ENCODE assay signal across 14 mouse cellular contexts in the genomic region with DNA sequence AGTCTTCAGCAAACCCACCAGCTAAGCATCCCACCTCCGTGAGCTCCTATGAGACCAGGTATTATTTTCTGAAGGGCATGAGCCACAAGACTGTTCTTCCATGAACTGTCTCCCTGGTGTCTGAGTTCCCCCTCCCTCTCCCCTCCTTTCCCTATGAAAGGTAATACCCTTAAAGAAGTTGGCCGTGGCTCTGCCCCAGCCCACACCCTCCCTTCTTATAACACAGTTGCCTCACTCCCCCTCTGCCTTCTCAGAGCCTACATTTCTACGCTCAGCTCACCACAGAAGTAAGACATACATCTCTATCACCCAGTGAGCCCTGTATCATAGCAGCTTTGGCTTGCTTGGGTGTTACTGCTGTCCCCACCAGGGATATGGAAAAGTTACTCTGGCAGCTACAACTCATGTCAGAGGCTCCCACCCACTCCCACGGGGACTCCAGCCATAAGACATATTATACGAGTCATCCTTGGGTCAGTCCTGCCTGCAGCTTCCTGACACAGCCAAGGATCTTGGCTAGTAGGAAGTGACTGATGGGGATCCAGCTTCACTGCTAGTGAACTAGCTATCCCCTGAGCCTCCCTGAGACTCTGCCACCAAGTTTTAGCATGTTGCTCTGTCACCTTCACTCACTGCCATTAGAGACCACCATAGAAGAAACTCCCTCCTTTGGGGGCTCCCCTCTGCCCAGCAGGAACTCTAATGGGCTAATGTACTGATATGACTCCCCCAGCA. TPM values are rescaled to one million over a fixed set of nuclear protein-coding genes. Genes with fewer than 3 reads are reported as not detected.
DNase-seq lines count a peak whose midpoint lies in the region; ATAC-seq lines count a peak whose summit lies in the region.
"Had no signal": no experiment of that assay in that cellular context is flagged by ENCODE, and none has a peak within 500 bp of the region (broad histone marks: within the 10 kb centered on the region; RNA-seq: fewer than 3 reads in every experiment).

No protein-coding gene starts in this region.

- H3K9me3 ChIP-seq in intestine, embryonic 16.5 days (ENCODE audit: control insufficient read depth, low read length) = 0 out of 2 replicates have a peak, but pooled peaks cover 5% of the 10 kb centered on the region
- H3K9me3 ChIP-seq in stomach, embryonic 16.5 days (replicated peaks; ENCODE audit: control insufficient read depth, low read length) = no peaks in the 10 kb centered on the region; the same call in 1 of the 2 replicates
- H3K9me3 ChIP-seq: G1E had no signal

- no peaks in the 10 kb centered on the region for H3K4me1 ChIP-seq in intestine, embryonic 16.5 days (ENCODE audit: control insufficient read depth, insufficient read depth, low read length)
- peaks cover 9% of the 10 kb centered on the region; the same call in 1 of the 2 replicates for H3K4me1 ChIP-seq in stomach, embryonic 16.5 days (ENCODE audit: control insufficient read depth, insufficient read depth, low read length)

- no peak overlapping the region for H3K4me2 ChIP-seq in intestine, embryonic 16.5 days (ENCODE audit: low read depth, low read length)
- H3K4me2 ChIP-seq in stomach, embryonic 16.5 days (ENCODE audit: low read depth, low read length) = no peak overlapping the region

- no peaks in the 10 kb centered on the region for H3K36me3 ChIP-seq in intestine, embryonic 16.5 days (ENCODE audit: control insufficient read depth, insufficient read depth, low read length)
- no peaks in the 10 kb centered on the region for H3K36me3 ChIP-seq in stomach, embryonic 16.5 days (ENCODE audit: control insufficient read depth, insufficient read depth, low read length)

- H3K27ac ChIP-seq in intestine, embryonic 16.5 days (ENCODE audit: low read length) = peak overlapping the region; percentile 38
- 0 out of 2 replicates have a peak overlapping the region, but pooled peaks have one; percentile 30 for H3K27ac ChIP-seq in stomach, embryonic 16.5 days (ENCODE audit: low read length)

- no peak overlapping the region for H3K4me3 ChIP-seq in intestine, embryonic 16.5 days (ENCODE audit: low read length)
- no peak overlapping the region for H3K4me3 ChIP-seq in stomach, embryonic 16.5 days (replicated peaks; ENCODE audit: low read length)

- ATAC-seq in intestine, embryonic 16.5 days = no peak
- ATAC-seq in stomach, embryonic 16.5 days (ENCODE audit: insufficient read depth, low FRiP score) = no peak; the same call in 1 of the 2 replicates
- ATAC-seq: forebrain, postnatal 0 days had no signal

- WGBS in intestine, embryonic 16.5 days = 57% methylated on average over 5 of the region's 5 CpGs
- 44% methylated on average over 5 of the region's 5 CpGs for WGBS in stomach, embryonic 16.5 days

- intact Hi-C loops in heart, postnatal 10 days (cut with DNase I) = no loop called here

- DNase-seq in heart, postnatal 4 days = peak; percentile 46
- DNase-seq in heart, postnatal 10 days = no peak
- peak; percentile 44 for DNase-seq in thymus, postnatal 14 days
- no peak for DNase-seq in thymus, postnatal 25 days
- DNase-seq in gastrocnemius, adult 18-20 months (ENCODE audit: low spot score) = no peak
- no peak for DNase-seq in adrenal gland, postnatal 4 days (ENCODE audit: low spot score in 2 of 2)
- DNase-seq: adrenal gland, adult 8-10 months; cerebellum, postnatal 36 days; forebrain, postnatal 0 days; lung, postnatal 14 days; right cerebral cortex, postnatal 4 days had no signal

- no peak overlapping the region for H3K9ac ChIP-seq in intestine, embryonic 16.5 days (ENCODE audit: low read depth, low read length)
- H3K9ac ChIP-seq in stomach, embryonic 16.5 days (ENCODE audit: low read length) = no peak overlapping the region
- H3K9ac ChIP-seq: forebrain, postnatal 0 days had no signal

- H3K27me3 ChIP-seq in intestine, embryonic 16.5 days (replicated peaks; ENCODE audit: control insufficient read depth, insufficient read depth, low read length) = no peaks in the 10 kb centered on the region
- no peaks in the 10 kb centered on the region for H3K27me3 ChIP-seq in stomach, embryonic 16.5 days (ENCODE audit: control insufficient read depth, insufficient read depth, low read length)

RNA-seq across cellular contexts. Expression of a gene that starts 33.4 kb away (rescaled TPM):
- total RNA-seq in heart, postnatal 4 days (2021) = 10 to 100 TPM; 21.5 to 22.3 TPM
- total RNA-seq in heart, postnatal 10 days (2021) = 10 to 100 TPM; 19.9 to 28.8 TPM
- 13.9 and 14.6 TPM in 2 replicates for polyA plus RNA-seq in intestine, embryonic 16.5 days (2015; fragmentation: Nextera tagmentation; extraction: Ambion mirVana)
- 28.1 and 28.9 TPM in 2 replicates for polyA plus RNA-seq in stomach, embryonic 16.5 days (2015; fragmentation: Nextera tagmentation; extraction: Ambion mirVana)
- 1 to 10 TPM; 5.0 to 6.3 TPM for total RNA-seq in gastrocnemius, adult 18-20 months (2021)
- 10 to 100 TPM; 15.0 to 15.4 TPM for total RNA-seq in adrenal gland, postnatal 4 days (2021)

Comparison
In these comparisons a context has a peak if more than half of its experiments do, and no peak if none do; other contexts are left out.
1. DNase-seq: peak in heart, postnatal 4 days (single experiment) and thymus, postnatal 14 days (single experiment); none in heart, postnatal 10 days (0 of 2), thymus, postnatal 25 days (single experiment), gastrocnemius, adult 18-20 months (single experiment) and adrenal gland, postnatal 4 days (0 of 2).